8 mouse cellular contexts compared by ENCODE assay signal in the genomic region with DNA sequence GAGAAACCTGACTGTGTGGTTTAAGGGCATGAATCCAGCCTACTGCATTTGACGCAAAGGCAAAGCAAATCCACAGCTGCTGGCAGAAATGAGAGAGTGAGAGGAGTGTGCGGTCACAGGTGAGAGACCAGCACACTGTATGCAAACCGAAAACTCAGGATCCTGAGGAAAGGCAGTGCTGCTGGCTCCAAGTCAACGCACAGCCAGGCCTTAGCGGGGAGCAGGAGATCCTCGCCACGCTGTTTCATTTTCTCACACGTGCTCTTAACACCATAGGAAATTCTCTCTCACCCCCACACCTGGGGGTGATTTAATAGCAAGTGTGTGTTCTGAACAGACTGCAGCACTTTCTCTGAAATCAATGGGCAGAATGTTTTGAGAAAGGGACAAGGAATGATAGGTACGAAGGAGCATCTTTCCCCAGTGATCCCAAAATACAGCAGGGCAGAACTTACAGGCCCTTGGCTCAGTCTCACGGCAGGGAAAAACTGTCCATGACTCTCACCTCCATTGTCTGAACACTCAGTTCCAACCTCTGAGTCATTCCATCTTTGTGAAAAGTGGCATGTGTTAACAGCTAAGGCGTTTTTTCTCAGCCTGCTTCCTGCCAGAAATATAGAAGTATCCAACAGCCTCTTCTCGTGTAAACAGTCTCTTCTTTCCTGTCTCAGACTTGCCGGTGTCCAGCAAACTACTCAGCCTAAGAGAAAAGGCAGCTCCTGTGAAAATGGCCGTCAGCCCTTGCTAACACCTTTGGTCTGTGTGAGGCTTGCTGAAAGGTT.
DNase-seq lines count a peak whose midpoint lies in the region; ATAC-seq lines count a peak whose summit lies in the region.

No protein-coding gene starts in this region.

- no peak overlapping the region for H3K4me2 ChIP-seq in hindbrain, embryonic 15.5 days
- no peak overlapping the region for H3K4me2 ChIP-seq in hindbrain, embryonic 12.5 days (replicated peaks)
- 0 out of 2 replicates have a peak overlapping the region, but pooled peaks have one; percentile 4 for H3K4me2 ChIP-seq in intestine, embryonic 15.5 days (replicated peaks)

- no peaks in the 10 kb centered on the region for H3K9me3 ChIP-seq in hindbrain, embryonic 15.5 days
- H3K9me3 ChIP-seq in hindbrain, embryonic 12.5 days (replicated peaks): no peaks in the 10 kb centered on the region
- H3K9me3 ChIP-seq in intestine, embryonic 15.5 days: no peaks in the 10 kb centered on the region

- no peaks in the 10 kb centered on the region for H3K36me3 ChIP-seq in hindbrain, embryonic 15.5 days
- H3K36me3 ChIP-seq in hindbrain, embryonic 12.5 days: no peaks in the 10 kb centered on the region
- H3K36me3 ChIP-seq in intestine, embryonic 15.5 days: no peaks in the 10 kb centered on the region

- H3K4me1 ChIP-seq in hindbrain, embryonic 15.5 days (replicated peaks): peaks cover 11% of the 10 kb centered on the region
- H3K4me1 ChIP-seq in hindbrain, embryonic 12.5 days: peaks cover 10% of the 10 kb centered on the region; the same call in 1 of the 2 replicates
- peaks cover 19% of the 10 kb centered on the region for H3K4me1 ChIP-seq in intestine, embryonic 15.5 days (replicated peaks)

- no peak overlapping the region for H3K4me3 ChIP-seq in hindbrain, embryonic 15.5 days
- no peak overlapping the region for H3K4me3 ChIP-seq in hindbrain, embryonic 12.5 days
- no peak overlapping the region for H3K4me3 ChIP-seq in intestine, embryonic 15.5 days (replicated peaks)

- DNase-seq in 3T3-L1 (ENCODE audit: low read depth, low spot score): peak; percentile 89
- peak; percentile 31 for DNase-seq in R1 (ENCODE audit: low read depth, low spot score)
- DNase-seq in thymus, postnatal 14 days: no peak
- DNase-seq in layer of hippocampus, postnatal 25 days (ENCODE audit: extremely low spot score in 1 of 2, low spot score in 1 of 2): no peak
- no peak for DNase-seq in frontal cortex, postnatal 10 days (ENCODE audit: low spot score in 2 of 2)

- H3K27me3 ChIP-seq in hindbrain, embryonic 15.5 days: no peaks in the 10 kb centered on the region
- no peaks in the 10 kb centered on the region for H3K27me3 ChIP-seq in hindbrain, embryonic 12.5 days
- H3K27me3 ChIP-seq in intestine, embryonic 15.5 days (replicated peaks): no peaks in the 10 kb centered on the region

- no peak for ATAC-seq in hindbrain, embryonic 15.5 days (ENCODE audit: low FRiP score, low read depth)
- ATAC-seq in hindbrain, embryonic 12.5 days (ENCODE audit: low FRiP score): no peak
- 0 out of 2 replicates have a peak, but pooled peaks have one; percentile 25 for ATAC-seq in intestine, embryonic 15.5 days

- peak overlapping the region; percentile 25; the same call in 1 of the 2 replicates for H3K27ac ChIP-seq in hindbrain, embryonic 15.5 days (replicated peaks)
- H3K27ac ChIP-seq in hindbrain, embryonic 12.5 days: no peak overlapping the region
- peak overlapping the region; percentile 79 for H3K27ac ChIP-seq in intestine, embryonic 15.5 days

- H3K9ac ChIP-seq in hindbrain, embryonic 15.5 days: no peak overlapping the region
- no peak overlapping the region for H3K9ac ChIP-seq in hindbrain, embryonic 12.5 days
- no peak overlapping the region for H3K9ac ChIP-seq in intestine, embryonic 15.5 days

- WGBS in hindbrain, embryonic 15.5 days: 75% methylated on average over 14 of the region's 14 CpGs
- 74% methylated on average over 14 of the region's 14 CpGs for WGBS in hindbrain, embryonic 12.5 days
- 48% methylated on average over 14 of the region's 14 CpGs for WGBS in intestine, embryonic 15.5 days

Comparison
In these comparisons a context has a peak if more than half of its experiments do, and no peak if none do; other contexts are left out.
1. DNase-seq: peak in 3T3-L1 (single experiment) and R1 (single experiment); none in thymus, postnatal 14 days (single experiment), layer of hippocampus, postnatal 25 days (0 of 2) and frontal cortex, postnatal 10 days (0 of 2).